In genomic region chr10:83931758-83932157, GRCm38 (mm10) we compare ENCODE assay signal across 22 mouse cellular contexts.
DNase-seq lines count a peak whose midpoint lies in the region; ATAC-seq and TF ChIP-seq lines count a peak whose summit lies in the region.
"Had no signal": no experiment of that assay in that cellular context is flagged by ENCODE, and none has a peak within 500 bp of the region (broad histone marks: within the 10 kb centered on the region; RNA-seq: fewer than 3 reads in every experiment).

No protein-coding gene starts in this region.

- WGBS in hindbrain, embryonic 14.5 days, result 64% methylated on average over 3 of the region's 3 CpGs
- 66% methylated on average over 3 of the region's 3 CpGs for WGBS in hindbrain, embryonic 11.5 days
- WGBS in kidney, adult 2 months, result 80% methylated on average over 3 of the region's 3 CpGs
- 56% methylated on average over 3 of the region's 3 CpGs for WGBS in liver, embryonic 11.5 days

- no peaks in the 10 kb centered on the region for H3K27me3 ChIP-seq in hindbrain, embryonic 14.5 days (ENCODE audit: control insufficient read depth, insufficient read depth, low read length)
- no peaks in the 10 kb centered on the region for H3K27me3 ChIP-seq in hindbrain, embryonic 11.5 days (ENCODE audit: control insufficient read depth, insufficient read depth, low read length)
- H3K27me3 ChIP-seq in kidney, adult 2 months (replicated peaks; ENCODE audit: control insufficient read depth, insufficient read depth, low read length), result no peaks in the 10 kb centered on the region
- no peaks in the 10 kb centered on the region; the same call in 1 of the 2 replicates for H3K27me3 ChIP-seq in liver, embryonic 11.5 days (replicated peaks; ENCODE audit: control insufficient read depth, insufficient read depth, low read length)
- H3K27me3 ChIP-seq: embryonic facial prominence, embryonic 12.5 days; forebrain, embryonic 15.5 days; liver, embryonic 13.5 days; midbrain, embryonic 12.5 days; neural tube, embryonic 15.5 days had no signal

- H3K4me2 ChIP-seq in hindbrain, embryonic 14.5 days (replicated peaks), result no peak overlapping the region
- no peak overlapping the region for H3K4me2 ChIP-seq in hindbrain, embryonic 11.5 days (replicated peaks; ENCODE audit: low read depth, low read length)
- no peak overlapping the region for H3K4me2 ChIP-seq in liver, embryonic 11.5 days
- H3K4me2 ChIP-seq: embryonic facial prominence, embryonic 12.5 days; forebrain, embryonic 15.5 days; heart, embryonic 11.5 days; liver, embryonic 13.5 days; midbrain, embryonic 12.5 days; neural tube, embryonic 15.5 days; stomach, embryonic 15.5 days had no signal

- no peak overlapping the region for H3K9ac ChIP-seq in hindbrain, embryonic 14.5 days
- no peak overlapping the region for H3K9ac ChIP-seq in hindbrain, embryonic 11.5 days (ENCODE audit: low read depth, low read length)
- H3K9ac ChIP-seq in liver, embryonic 11.5 days (ENCODE audit: low read depth, low read length), result no peak overlapping the region
- H3K9ac ChIP-seq: embryonic facial prominence, embryonic 12.5 days; forebrain, embryonic 15.5 days; liver, embryonic 13.5 days; midbrain, embryonic 12.5 days; neural tube, embryonic 15.5 days; stomach, embryonic 15.5 days had no signal

- TF ChIP-seq POLR2A in kidney, adult 2 months (IDR thresholded peaks at IDR 0.05; ENCODE audit: low read depth, low read length), result no peak

- no peaks in the 10 kb centered on the region for H3K4me1 ChIP-seq in hindbrain, embryonic 14.5 days (replicated peaks; ENCODE audit: control insufficient read depth, insufficient read depth, low read length)
- no peaks in the 10 kb centered on the region for H3K4me1 ChIP-seq in hindbrain, embryonic 11.5 days (replicated peaks; ENCODE audit: control insufficient read depth, insufficient read depth, low read length)
- H3K4me1 ChIP-seq in kidney, adult 2 months (ENCODE audit: control insufficient read depth, insufficient read depth, low read length), result no peaks in the 10 kb centered on the region
- H3K4me1 ChIP-seq in liver, embryonic 11.5 days (replicated peaks; ENCODE audit: control insufficient read depth, insufficient read depth, low read length), result no peaks in the 10 kb centered on the region; the same call in 1 of the 2 replicates
- H3K4me1 ChIP-seq: limb, embryonic 10.5 days; midbrain, embryonic 12.5 days; stomach, embryonic 15.5 days had no signal

- no peak overlapping the region for H3K27ac ChIP-seq in hindbrain, embryonic 14.5 days
- no peak overlapping the region for H3K27ac ChIP-seq in hindbrain, embryonic 11.5 days (ENCODE audit: low read depth, low read length)
- peak overlapping the region; percentile 84; the same call in 1 of the 2 replicates for H3K27ac ChIP-seq in kidney, adult 2 months (ENCODE audit: insufficient read depth, low read depth, low read length)
- no peak overlapping the region for H3K27ac ChIP-seq in liver, embryonic 11.5 days (ENCODE audit: low read depth, low read length)
- H3K27ac ChIP-seq: embryonic facial prominence, embryonic 12.5 days; forebrain, embryonic 15.5 days; limb, embryonic 10.5 days; liver, embryonic 13.5 days; macrophage; midbrain, embryonic 12.5 days; neural tube, embryonic 15.5 days; stomach, embryonic 15.5 days had no signal

- DNase-seq in hindbrain, embryonic 14.5 days (ENCODE audit: low spot score), result no peak
- no peak for DNase-seq in hindbrain, embryonic 11.5 days (ENCODE audit: low spot score)
- DNase-seq in Muller cell, postnatal 12 days (ENCODE audit: inconsistent ontology term), result peak; percentile 39
- DNase-seq in kidney, adult 2 months, result peak; percentile 87
- DNase-seq in kidney, postnatal 25 days, result peak; percentile 53 to 81
- no peak for DNase-seq in thymus, postnatal 36 days
- no peak for DNase-seq in spleen, postnatal 10 days (ENCODE audit: low spot score in 2 of 2)
- DNase-seq in liver, embryonic 11.5 days (ENCODE audit: low spot score), result no peak
- DNase-seq: B cell, adult 2 months; cerebellum, adult 9-10 months; heart, postnatal 14 days; layer of hippocampus, postnatal 36 days; liver, embryonic 13.5 days had no signal

- no peaks in the 10 kb centered on the region for H3K36me3 ChIP-seq in hindbrain, embryonic 14.5 days (replicated peaks; ENCODE audit: control insufficient read depth, insufficient read depth)
- no peaks in the 10 kb centered on the region for H3K36me3 ChIP-seq in hindbrain, embryonic 11.5 days (ENCODE audit: control insufficient read depth, insufficient read depth, low read length)
- H3K36me3 ChIP-seq in kidney, adult 2 months (ENCODE audit: control insufficient read depth, insufficient read depth, low read length), result no peaks in the 10 kb centered on the region
- H3K36me3 ChIP-seq in liver, embryonic 11.5 days (ENCODE audit: control insufficient read depth, insufficient read depth, low read length), result no peaks in the 10 kb centered on the region
- H3K36me3 ChIP-seq: embryonic facial prominence, embryonic 12.5 days; forebrain, embryonic 15.5 days; limb, embryonic 10.5 days; liver, embryonic 13.5 days; midbrain, embryonic 12.5 days; neural tube, embryonic 15.5 days; stomach, embryonic 15.5 days had no signal

- no peaks in the 10 kb centered on the region for H3K9me3 ChIP-seq in hindbrain, embryonic 14.5 days (ENCODE audit: control insufficient read depth, low read length)
- no peaks in the 10 kb centered on the region for H3K9me3 ChIP-seq in hindbrain, embryonic 11.5 days (ENCODE audit: control insufficient read depth, low read length)
- no peaks in the 10 kb centered on the region for H3K9me3 ChIP-seq in liver, embryonic 11.5 days (ENCODE audit: control insufficient read depth, low read length)
- H3K9me3 ChIP-seq: embryonic facial prominence, embryonic 12.5 days; forebrain, embryonic 15.5 days; limb, embryonic 10.5 days; liver, embryonic 13.5 days; midbrain, embryonic 12.5 days; neural tube, embryonic 15.5 days; stomach, embryonic 15.5 days had no signal

- no peak overlapping the region for H3K4me3 ChIP-seq in hindbrain, embryonic 14.5 days (replicated peaks; ENCODE audit: low read length)
- H3K4me3 ChIP-seq in hindbrain, embryonic 11.5 days (ENCODE audit: low read depth, low read length), result no peak overlapping the region
- H3K4me3 ChIP-seq in kidney, adult 2 months (ENCODE audit: insufficient read depth, low read depth, low read length), result no peak overlapping the region
- no peak overlapping the region for H3K4me3 ChIP-seq in liver, embryonic 11.5 days (ENCODE audit: low read depth, low read length)
- H3K4me3 ChIP-seq: embryonic facial prominence, embryonic 12.5 days; forebrain, embryonic 15.5 days; limb, embryonic 10.5 days; liver, embryonic 13.5 days; midbrain, embryonic 12.5 days; myocyte; neural tube, embryonic 15.5 days; stomach, embryonic 15.5 days had no signal

- TF ChIP-seq CTCF in kidney, adult 2 months (conservative IDR thresholded peaks at IDR 0.05; ENCODE audit: insufficient read depth, insufficient read length, low read depth, low read length), result no peak

- peak; percentile 27; the same call in 1 of the 2 replicates for ATAC-seq in hindbrain, embryonic 14.5 days (ENCODE audit: low FRiP score)
- no peak for ATAC-seq in hindbrain, embryonic 11.5 days (ENCODE audit: low FRiP score)
- ATAC-seq in liver, embryonic 11.5 days (replicated peaks; ENCODE audit: low FRiP score), result no peak
- ATAC-seq: forebrain, embryonic 15.5 days had no signal

Comparison
In these comparisons a context has a peak if more than half of its experiments do, and no peak if none do; other contexts are left out.
1. DNase-seq: peak in Muller cell, postnatal 12 days (single experiment), kidney, adult 2 months (single experiment) and kidney, postnatal 25 days (2 of 2); none in hindbrain, embryonic 14.5 days (single experiment), hindbrain, embryonic 11.5 days (single experiment), thymus, postnatal 36 days (0 of 2), spleen, postnatal 10 days (0 of 2) and liver, embryonic 11.5 days (single experiment).